Mouse (Mus musculus) cerebellum, adult 11-12 months (tissue): ENCODE results near the gene Vasn.

ENCODE experiments used
- DNase-seq: peaks from one replicate; pipeline ENCODE4 v3.0.0; 2022

The Vasn gene

GRCm38 (mm10) chr16:4639831-4640237, at the start of gene Vasn, which contains the start of gene Dnaja3:
Gene Vasn (plus strand): TSS chr16:4639941.
Gene Dnaja3 (plus strand): TSS chr16:4639989.
- DNase-seq: no peak

GRCm38 (mm10) chr16:4590236-4590635, 49.5 kb upstream of the Vasn start:
- DNase-seq: no peak

GRCm38 (mm10) chr16:4592909-4593875, 46.5 kb upstream of the Vasn start:
- peak; percentile 67 for DNase-seq

GRCm38 (mm10) chr16:4593971-4594813, 45.5 kb upstream of the Vasn start, which contains the start of gene Glis2:
Gene Glis2 (plus strand): TSS chr16:4594713.
- peak; percentile 65 for DNase-seq

GRCm38 (mm10) chr16:4594814-4595526, 44.8 kb upstream of the Vasn start:
- DNase-seq: peak; percentile 52

- peak; percentile 78 for DNase-seq
These were observed 44.2 kb upstream of the Vasn start for GRCm38 (mm10) chr16:4595527-4595963.

GRCm38 (mm10) chr16:4596141-4596728, 43.5 kb upstream of the Vasn start:
- peak; percentile 62 for DNase-seq

- no peak for DNase-seq
These were observed 42.9 kb upstream of the Vasn start for GRCm38 (mm10) chr16:4596836-4597235.

- no peak for DNase-seq
These were observed 42.4 kb upstream of the Vasn start for GRCm38 (mm10) chr16:4597296-4597695.

- no peak for DNase-seq
These were observed 41.7 kb upstream of the Vasn start for GRCm38 (mm10) chr16:4598041-4598440.

- DNase-seq: no peak
These were observed 40.7 kb upstream of the Vasn start for GRCm38 (mm10) chr16:4598891-4599543.

- DNase-seq: no peak
These were observed 40.1 kb upstream of the Vasn start for GRCm38 (mm10) chr16:4599616-4600015.

- DNase-seq: no peak
These were observed 38.9 kb upstream of the Vasn start for GRCm38 (mm10) chr16:4600701-4601310.

GRCm38 (mm10) chr16:4602189-4602588, 37.6 kb upstream of the Vasn start:
- no peak for DNase-seq

- no peak for DNase-seq
These were observed 36.8 kb upstream of the Vasn start for GRCm38 (mm10) chr16:4602766-4603452.

- DNase-seq: no peak
These were observed 36.3 kb upstream of the Vasn start for GRCm38 (mm10) chr16:4603453-4603837.

GRCm38 (mm10) chr16:4604293-4604837, 35.4 kb upstream of the Vasn start:
- DNase-seq: no peak

- no peak for DNase-seq
These were observed 34.1 kb upstream of the Vasn start for GRCm38 (mm10) chr16:4605514-4606131.

GRCm38 (mm10) chr16:4606431-4607084, 33.2 kb upstream of the Vasn start:
- DNase-seq: peak; percentile 56
